Mouse (Mus musculus) CH12.LX (cell line): ENCODE data around the gene Cops7b. TPM values are rescaled to one million over a fixed set of nuclear protein-coding genes. Genes with fewer than 3 reads are reported as not detected.

Source experiments
- DNase-seq: peaks from one replicate; pipeline ENCODE4 v3.0.0-alpha.2; 2013; ENCODE audit errors: extremely low read depth
- H3K27ac ChIP-seq: 2 replicates; pipeline ENCODE4 v1.5.1; 2012; ENCODE audit warnings: low read depth, mild to moderate bottlenecking, control low read depth, moderate library complexity; ENCODE audit not compliant: insufficient read depth
- H3K27me3 ChIP-seq: replicated peaks from 2 replicates; pipeline ENCODE3; 2012; ENCODE audit warnings: inconsistent platforms
- H3K36me3 ChIP-seq, 2 experiments: replicated peaks in 1 of 2; 2 replicates each; pipeline versions ENCODE3 to v1.6.1; 2012; ENCODE audit warnings: inconsistent platforms in 1 of 2, low read length in 1 of 2, mild to moderate bottlenecking in 1 of 2, mixed read lengths in 1 of 2, moderate library complexity in 1 of 2; ENCODE audit not compliant: control insufficient read depth in 1 of 2, insufficient read depth in 1 of 2
- H3K4me1 ChIP-seq, 2 experiments: 2 replicates each; pipeline ENCODE4 v1.6.1; 2012; ENCODE audit warnings: inconsistent platforms in 1 of 2, moderate library complexity in 1 of 2; ENCODE audit not compliant: insufficient read depth in 2 of 2, control insufficient read depth in 1 of 2
- H3K4me2 ChIP-seq: 2 replicates; pipeline ENCODE4 v1.6.1; 2012; ENCODE audit warnings: low read depth, mild to moderate bottlenecking, control low read depth; ENCODE audit not compliant: poor library complexity, insufficient read depth, severe bottlenecking
- H3K4me3 ChIP-seq, 3 experiments: fragments of 150-350 bp in 1 of 3; sonication (generic) in 1 of 3; replicated peaks in 1 of 3; 2 replicates each; pipeline versions ENCODE3 to v1.5.1; 2011 to 2012; ENCODE audit warnings: low read depth in 2 of 3, low read length in 2 of 3, mild to moderate bottlenecking in 2 of 3, moderate library complexity in 2 of 3, control low read depth in 1 of 3, improper control_type of control experiment in 1 of 3, inconsistent platforms in 1 of 3, mixed read lengths in 1 of 3; ENCODE audit not compliant: poor library complexity in 1 of 3
- H3K79me2 ChIP-seq: replicated peaks from 2 replicates; pipeline ENCODE4 v1.6.1; 2012; ENCODE audit warnings: mild to moderate bottlenecking, moderate library complexity; ENCODE audit not compliant: control insufficient read depth, poor library complexity, insufficient read depth, severe bottlenecking; ENCODE audit errors: extremely low read depth
- H3K9ac ChIP-seq: 2 replicates; pipeline ENCODE4 v1.6.1; 2012; ENCODE audit warnings: low read depth, mild to moderate bottlenecking, control low read depth, moderate library complexity; ENCODE audit not compliant: insufficient read depth
- H3K9me3 ChIP-seq: replicated peaks from 2 replicates; pipeline ENCODE3; 2012; ENCODE audit warnings: low read length, inconsistent platforms, mixed read lengths
- CHD1 ChIP-seq: IDR thresholded peaks from 2 replicates; pipeline ENCODE4 v1.6.1; 2012; ENCODE audit warnings: low read depth, low read length, improper control_type of control experiment, inconsistent platforms
- CHD2 ChIP-seq: IDR thresholded peaks from 2 replicates; pipeline ENCODE4 v1.6.1; 2011; ENCODE audit warnings: low read length, improper control_type of control experiment
- CTCF ChIP-seq, 2 experiments: IDR thresholded peaks in 1 of 2; conservative IDR thresholded peaks in 1 of 2; 2 replicates each; pipeline ENCODE4 v1.5.1; 2011 to 2012; ENCODE audit warnings: low read depth in 2 of 2, low read length in 2 of 2, improper control_type of control experiment in 1 of 2, inconsistent platforms in 1 of 2, mild to moderate bottlenecking in 1 of 2, moderate library complexity in 1 of 2
- E2F4 ChIP-seq: IDR thresholded peaks from 2 replicates; pipeline ENCODE4 v1.6.1; 2011; ENCODE audit warnings: low read depth, low read length, improper control_type of control experiment; ENCODE audit not compliant: insufficient replicate concordance
- ELF1 ChIP-seq: IDR thresholded peaks from 2 replicates; pipeline ENCODE4 v1.6.1; 2014; ENCODE audit warnings: low read depth, mild to moderate bottlenecking, inconsistent platforms, low read length, improper control_type of control experiment
- EP300 ChIP-seq: IDR thresholded peaks from 2 replicates; pipeline ENCODE4 v1.6.1; 2011; ENCODE audit warnings: low read length, improper control_type of control experiment
- ETS1 ChIP-seq: conservative IDR thresholded peaks from 2 replicates; pipeline ENCODE4 v1.6.1; 2012; ENCODE audit warnings: low read depth, mild to moderate bottlenecking, inconsistent platforms, low read length, improper control_type of control experiment, moderate library complexity
- IRF4 ChIP-seq: IDR thresholded peaks from 2 replicates; pipeline ENCODE4 v1.6.1; 2014; ENCODE audit warnings: low read depth, mild to moderate bottlenecking, inconsistent platforms, low read length, improper control_type of control experiment
- JUN ChIP-seq: IDR thresholded peaks from 2 replicates; pipeline ENCODE4 v1.6.1; 2011; ENCODE audit warnings: low read depth, mild to moderate bottlenecking, low read length, improper control_type of control experiment, moderate library complexity; ENCODE audit not compliant: insufficient read depth
- JUND ChIP-seq: conservative IDR thresholded peaks from 2 replicates; pipeline ENCODE4 v1.6.1; 2011; ENCODE audit warnings: low read depth, low read length, improper control_type of control experiment
- KAT2A ChIP-seq: IDR thresholded peaks from 2 replicates; pipeline ENCODE4 v1.6.1; 2012; ENCODE audit warnings: low read length, improper control_type of control experiment, inconsistent platforms; ENCODE audit not compliant: insufficient replicate concordance
- MAFK ChIP-seq: IDR thresholded peaks from 2 replicates; pipeline ENCODE4 v1.6.1; 2011; ENCODE audit warnings: low read length, improper control_type of control experiment; ENCODE audit not compliant: insufficient replicate concordance
- MAX ChIP-seq: IDR thresholded peaks from 2 replicates; pipeline ENCODE4 v1.6.1; 2011; ENCODE audit warnings: low read length, improper control_type of control experiment
- MXI1 ChIP-seq: IDR thresholded peaks from 2 replicates; pipeline ENCODE4 v1.6.1; 2011; ENCODE audit warnings: mild to moderate bottlenecking, low read depth, low read length, improper control_type of control experiment
- MYC ChIP-seq: IDR thresholded peaks from 2 replicates; pipeline ENCODE4 v1.6.1; 2011; ENCODE audit warnings: low read depth, mild to moderate bottlenecking, improper control_type of control experiment, low read length
- NELFE ChIP-seq: IDR thresholded peaks from 2 replicates; pipeline ENCODE4 v1.6.1; 2011; ENCODE audit warnings: low read depth, low read length, improper control_type of control experiment
- NRF1 ChIP-seq: IDR thresholded peaks from 2 replicates; pipeline ENCODE4 v1.6.1; 2014; ENCODE audit warnings: low read depth, mild to moderate bottlenecking, inconsistent platforms, low read length, improper control_type of control experiment, moderate library complexity
- PAX5 ChIP-seq: IDR thresholded peaks from 2 replicates; pipeline ENCODE4 v1.6.1; 2012; ENCODE audit warnings: low read length, inconsistent platforms, mixed read lengths
- POLR2AphosphoS2 ChIP-seq: IDR thresholded peaks from 2 replicates; pipeline ENCODE4 v1.6.1; 2011; ENCODE audit warnings: low read depth, low read length, improper control_type of control experiment
- SMC3 ChIP-seq: IDR thresholded peaks from 2 replicates; pipeline ENCODE4 v1.6.1; 2011; ENCODE audit warnings: low read depth, low read length, improper control_type of control experiment
- TCF12 ChIP-seq: IDR thresholded peaks from 2 replicates; pipeline ENCODE4 v1.6.1; 2014; ENCODE audit warnings: low read depth, mild to moderate bottlenecking, inconsistent platforms, low read length, improper control_type of control experiment
- USF1 ChIP-seq: IDR thresholded peaks from 2 replicates; pipeline ENCODE4 v1.6.1; 2014; ENCODE audit warnings: low read depth, mild to moderate bottlenecking, inconsistent platforms, low read length, improper control_type of control experiment
- ZC3H11A ChIP-seq: IDR thresholded peaks from 2 replicates; pipeline ENCODE4 v1.6.1; 2012; ENCODE audit warnings: low read depth, mild to moderate bottlenecking, inconsistent platforms, low read length, improper control_type of control experiment
- ZNF384 ChIP-seq: IDR thresholded peaks from 2 replicates; pipeline ENCODE4 v1.6.1; 2012; ENCODE audit warnings: low read depth, low read length, improper control_type of control experiment, inconsistent platforms
- dilution Hi-C: fragments of 300-500 bp; cut with MboI; formaldehyde crosslinking; loops from 2 replicates; pipeline ENCODE4 v1.14.3; 2020; ENCODE audit warnings: low sequenced_read_pairs; ENCODE audit not compliant: extremely low pct_unique_long_range_greater_than_20kb, extremely low pct_ligation_motif_present
- in situ Hi-C: fragments of 300-500 bp; cut with MboI; formaldehyde crosslinking; loops from 3 replicates; pipeline ENCODE4 v1.14.3; 2019; ENCODE audit warnings: low sequenced_read_pairs, low pct_ligation_motif_present, low pct_unique_long_range_greater_than_20kb, mixed read lengths
- polyA plus RNA-seq: library from polyadenylated mRNA; unstranded; fragments of >175 nt; gene quantifications from 2 replicates; pipeline ENCODE4 v1.2.1, GENCODE M21; 2012; ENCODE audit warnings: low read depth; ENCODE audit not compliant: insufficient read length
- total RNA-seq, 2 experiments: library from RNA; depleted of rRNA; stranded (reverse); fragments of 300-350 nt in 1 of 2; fragments of >200 nt in 1 of 2; gene quantifications; 2 replicates each; pipeline ENCODE4 v1.2.3; 2012 to 2014

Cops7b gene
- total and polyA plus RNA-seq, 3 experiments, result 21.2 to 31.3 (median 21.3) TPM

DNA sequence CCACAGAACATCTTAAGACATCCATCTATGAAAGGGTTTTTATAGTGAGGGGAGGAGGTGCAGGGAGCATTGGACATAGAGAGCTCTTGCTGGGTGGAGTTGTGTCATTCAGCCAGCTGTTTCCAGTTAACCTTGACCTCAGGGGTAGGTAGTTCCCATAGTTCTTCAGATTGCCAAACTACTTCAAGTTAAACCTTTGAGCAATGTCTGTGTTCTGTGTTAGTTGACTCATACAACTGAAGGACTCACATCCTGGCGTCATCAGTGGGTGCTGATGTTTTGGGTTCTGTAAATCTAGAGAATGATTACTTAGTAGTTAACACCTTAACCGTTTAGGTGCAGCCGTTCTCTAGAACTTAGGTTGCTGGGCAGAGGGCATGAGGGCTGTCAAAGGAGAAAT is 45.6 kb downstream of the Cops7b start:
- peaks cover 7 to 23% of the 10 kb centered on the region in 2 experiments for H3K4me1 ChIP-seq
- no peak overlapping the region for H3K9ac ChIP-seq
- no peak overlapping the region for H3K27ac ChIP-seq
- H3K4me3 ChIP-seq, result no peak overlapping the region
- no peaks in the 10 kb centered on the region for H3K9me3 ChIP-seq
- in situ Hi-C loops, result no loop called here
- TF ChIP-seq SMC3, result no peak
- no peak for TF ChIP-seq ZNF384
- TF ChIP-seq CTCF (conservative IDR thresholded peaks at IDR 0.05 in 1 of 2, IDR thresholded peaks at IDR 0.05 in 1 of 2; ENCODE audit: low read depth in 2 of 2, low read length in 2 of 2), result no peak
- no peak for TF ChIP-seq ZC3H11A
- TF ChIP-seq E2F4, result no peak
- TF ChIP-seq ETS1, result no peak
- no peak for TF ChIP-seq JUN
- TF ChIP-seq MAX, result no peak
- TF ChIP-seq IRF4, result no peak
- TF ChIP-seq PAX5, result no peak
- TF ChIP-seq USF1, result no peak
- TF ChIP-seq JUND, result no peak
- TF ChIP-seq NRF1, result no peak
- no peak for TF ChIP-seq MYC
- no peak for TF ChIP-seq MXI1
- TF ChIP-seq EP300, result no peak
- no peak for TF ChIP-seq POLR2AphosphoS2
- TF ChIP-seq CHD1, result no peak
- no peaks in the 10 kb centered on the region for H3K79me2 ChIP-seq
- H3K36me3 ChIP-seq, result no peaks in the 10 kb centered on the region
- DNase-seq, result no peak
- dilution Hi-C loops, result no loop called here
- no peak overlapping the region for H3K4me2 ChIP-seq
- H3K27me3 ChIP-seq, result no peaks in the 10 kb centered on the region

DNA sequence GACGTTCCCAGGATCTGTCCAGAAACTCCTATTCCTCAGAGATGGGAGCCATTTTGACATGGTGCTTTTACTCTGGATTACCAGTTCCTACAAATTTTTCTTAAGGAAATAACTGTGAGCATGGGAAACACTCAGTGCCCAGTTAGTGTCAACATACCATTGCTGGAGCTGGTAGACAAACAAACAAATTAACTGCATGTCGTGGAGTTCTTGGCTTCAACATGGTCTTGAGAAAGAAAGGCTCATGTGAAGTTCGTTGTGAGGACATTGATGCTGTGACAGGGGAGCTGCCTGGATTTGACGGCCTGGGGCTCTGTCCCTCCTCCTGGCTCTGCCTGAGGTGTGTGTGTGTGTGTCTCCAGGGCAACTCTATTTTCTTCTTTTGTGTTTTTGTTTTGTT is 47.2 kb downstream of the Cops7b start:
- H3K36me3 ChIP-seq, result no peaks in the 10 kb centered on the region
- dilution Hi-C loops (no loop called here), in situ Hi-C loops (no loop called here)
- no peaks in the 10 kb centered on the region for H3K79me2 ChIP-seq
- no peak for DNase-seq
- H3K4me1 ChIP-seq, result peaks cover 7 to 25% of the 10 kb centered on the region in 2 experiments
- H3K9ac ChIP-seq, result no peak overlapping the region
- no peaks in the 10 kb centered on the region for H3K27me3 ChIP-seq
- no peak overlapping the region for H3K4me3 ChIP-seq
- H3K27ac ChIP-seq, result no peak overlapping the region
- no peaks in the 10 kb centered on the region for H3K9me3 ChIP-seq
- TF ChIP-seq NELFE (no peak), TCF12 (no peak), POLR2AphosphoS2 (no peak), MAX (no peak), ETS1 (no peak), JUN (no peak), USF1 (no peak), CHD2 (no peak), PAX5 (no peak), ELF1 (no peak), MAFK (no peak), KAT2A (no peak)
- no peak overlapping the region for H3K4me2 ChIP-seq
